Mouse (Mus musculus): Measurements from ENCODE around the gene Fndc1.

Gene Fndc1

GRCm38 (mm10) chr17:7825416-7825815 is 1.7 kb downstream of the Fndc1 start:
- in situ Hi-C loops (cut with MboI, MseI), result loop anchor here (5.0 kb wide), 1 partner anchor 378 kb away; no protein-coding TSS in a partner anchor

- in situ Hi-C loops (cut with MboI, MseI), result no loop called here
Measured at GRCm38 (mm10) chr17:7821553-7822186, 5.4 kb downstream of the Fndc1 start.

DNA sequence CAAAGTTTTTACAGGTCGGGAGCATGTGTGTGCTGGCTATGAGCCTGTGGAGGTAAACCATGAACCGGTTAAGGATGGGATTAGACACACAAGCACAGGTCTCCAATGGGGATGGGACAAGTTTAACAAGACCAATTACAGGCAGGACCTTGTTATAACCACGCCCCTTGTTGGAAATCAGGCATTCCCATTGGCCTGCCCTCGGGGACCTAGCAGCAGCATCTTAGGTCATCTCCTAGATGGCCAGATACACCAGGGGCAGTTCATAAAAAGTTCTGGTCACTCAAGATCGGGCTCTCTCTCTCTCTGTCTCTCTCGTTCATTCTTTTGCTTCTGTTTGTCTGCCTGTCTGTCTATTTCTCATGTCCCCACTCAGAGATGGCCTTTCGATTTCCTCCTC is 6.9 kb downstream of the Fndc1 start:
- in situ Hi-C loops (cut with MboI, MseI), result no loop called here

DNA sequence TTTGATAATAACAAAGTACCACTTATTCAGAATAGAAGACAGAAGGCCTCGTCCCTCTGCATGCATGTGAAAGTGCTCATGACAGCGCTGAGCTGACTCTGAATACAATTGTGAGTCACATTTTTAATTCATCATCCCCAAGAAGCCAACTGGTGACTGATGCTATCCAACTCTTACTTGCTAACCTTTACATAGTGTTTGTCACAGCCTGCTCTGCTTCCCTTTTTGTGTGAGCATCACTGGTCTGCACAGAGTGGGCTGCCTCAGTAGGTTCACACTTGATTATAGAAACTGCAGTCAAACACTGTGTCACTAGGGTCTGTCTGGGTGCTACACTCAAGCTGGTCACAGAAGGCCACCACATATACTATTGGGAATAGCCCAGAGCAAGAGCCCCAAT is 10.5 kb downstream of the Fndc1 start:
- in situ Hi-C loops (cut with MboI, MseI), result no loop called here

GRCm38 (mm10) chr17:7814433-7814832 is 12.7 kb downstream of the Fndc1 start:
- in situ Hi-C loops (cut with MboI, MseI), result no loop called here

DNA sequence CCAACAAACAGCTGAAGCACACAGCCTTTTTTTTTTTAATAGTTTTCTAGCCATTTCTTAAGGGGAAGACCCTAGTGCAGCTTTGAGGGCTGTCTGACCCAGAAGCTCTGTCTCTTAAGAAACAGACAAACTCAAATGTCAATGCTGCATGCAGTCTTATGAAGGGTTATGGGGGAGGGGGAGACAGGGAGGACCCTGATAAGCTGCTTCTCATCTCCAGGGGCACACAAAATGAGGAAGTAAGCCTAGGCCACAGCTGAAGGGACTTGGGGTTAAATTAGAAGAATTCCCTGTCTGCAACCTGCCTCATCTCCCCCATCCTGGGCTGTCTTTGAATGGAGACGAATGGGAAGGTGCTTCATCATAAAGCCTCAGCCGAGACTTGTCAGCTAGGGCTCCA is 19.1 kb downstream of the Fndc1 start:
- in situ Hi-C loops (cut with MboI, MseI), result no loop called here

DNA sequence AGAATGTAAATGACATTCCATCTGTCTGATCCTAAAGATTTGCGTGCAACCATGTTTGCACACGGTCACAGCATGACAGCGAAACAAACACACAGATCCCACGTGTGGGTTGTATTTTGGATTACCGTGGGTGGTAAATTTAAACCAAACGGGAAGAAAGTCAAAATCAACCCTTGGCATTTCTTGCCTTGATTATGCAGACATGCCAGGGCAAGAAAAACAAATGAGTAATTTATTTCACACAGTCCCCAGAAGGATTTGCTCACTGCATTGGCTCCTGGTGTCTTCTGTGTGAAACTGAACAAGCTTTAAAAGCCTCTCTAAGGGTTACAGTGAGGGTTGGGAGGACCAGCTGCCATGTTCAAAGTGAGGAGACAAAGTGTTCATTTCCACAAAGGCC is 22.0 kb downstream of the Fndc1 start:
- in situ Hi-C loops (cut with MboI, MseI), result no loop called here

GRCm38 (mm10) chr17:7802483-7802882 is 24.6 kb downstream of the Fndc1 start:
- in situ Hi-C loops (cut with MboI, MseI), result no loop called here

GRCm38 (mm10) chr17:7799894-7800293 is 27.2 kb downstream of the Fndc1 start:
- in situ Hi-C loops (cut with MboI, MseI), result no loop called here

- in situ Hi-C loops (cut with MboI, MseI), result no loop called here
Measured at GRCm38 (mm10) chr17:7795584-7795983, 31.5 kb downstream of the Fndc1 start.

DNA sequence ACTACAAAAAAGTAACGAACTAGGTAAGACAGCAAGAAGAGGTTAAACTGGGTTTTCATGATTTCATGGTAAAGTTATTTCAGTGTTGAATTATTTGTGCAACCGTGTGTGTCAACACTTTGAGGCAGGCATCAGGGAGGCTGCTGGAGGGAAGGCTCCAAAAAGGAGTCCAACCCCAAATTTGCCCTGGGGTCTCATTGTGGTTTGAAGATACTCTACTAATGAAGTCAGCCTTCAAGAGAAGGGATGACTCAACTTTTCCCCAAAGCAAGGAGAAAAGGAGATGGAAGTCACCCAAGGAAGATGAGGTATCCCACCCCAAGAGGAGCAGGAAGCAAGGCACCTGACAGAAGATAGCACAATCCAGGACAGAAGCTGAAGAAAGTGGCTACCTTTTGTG is 31.9 kb downstream of the Fndc1 start:
- in situ Hi-C loops (cut with MboI, MseI), result no loop called here

- in situ Hi-C loops (cut with MboI, MseI), result loop anchor here (5.0 kb wide), 1 partner anchor 82 kb away; no protein-coding TSS in a partner anchor
Measured at GRCm38 (mm10) chr17:7794093-7794492, 33.0 kb downstream of the Fndc1 start.

DNA sequence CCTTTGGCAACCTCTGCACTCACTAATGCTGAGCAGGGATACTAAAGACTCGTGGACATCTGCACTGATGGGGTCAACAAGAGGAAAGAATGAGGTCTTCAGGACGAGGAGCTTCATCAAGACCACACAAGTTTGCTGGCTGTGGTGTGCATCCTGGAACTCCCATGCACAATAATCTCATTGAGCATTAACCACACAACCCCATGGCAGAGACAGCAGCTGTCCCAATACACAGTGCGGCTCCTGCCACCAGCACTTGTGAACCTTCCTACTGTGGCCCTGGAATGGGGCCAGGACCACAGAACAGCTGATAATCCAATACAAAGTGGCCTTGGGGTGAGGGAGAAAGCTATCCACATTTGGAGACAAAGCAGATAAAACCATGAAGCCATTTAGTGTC is 36.6 kb downstream of the Fndc1 start:
- in situ Hi-C loops (cut with MboI, MseI), result loop anchor here (5.0 kb wide), 1 partner anchor 78 kb away; no protein-coding TSS in a partner anchor

- in situ Hi-C loops (cut with MboI, MseI), result no loop called here
Measured at GRCm38 (mm10) chr17:7774101-7774500, 53.0 kb downstream of the Fndc1 start.

- in situ Hi-C loops (cut with MboI, MseI), result no loop called here
Measured at GRCm38 (mm10) chr17:7759786-7760185, 67.3 kb downstream of the Fndc1 start.

- in situ Hi-C loops (cut with MboI, MseI), result no loop called here
Measured at GRCm38 (mm10) chr17:7755001-7755400, 72.1 kb downstream of the Fndc1 start.

DNA sequence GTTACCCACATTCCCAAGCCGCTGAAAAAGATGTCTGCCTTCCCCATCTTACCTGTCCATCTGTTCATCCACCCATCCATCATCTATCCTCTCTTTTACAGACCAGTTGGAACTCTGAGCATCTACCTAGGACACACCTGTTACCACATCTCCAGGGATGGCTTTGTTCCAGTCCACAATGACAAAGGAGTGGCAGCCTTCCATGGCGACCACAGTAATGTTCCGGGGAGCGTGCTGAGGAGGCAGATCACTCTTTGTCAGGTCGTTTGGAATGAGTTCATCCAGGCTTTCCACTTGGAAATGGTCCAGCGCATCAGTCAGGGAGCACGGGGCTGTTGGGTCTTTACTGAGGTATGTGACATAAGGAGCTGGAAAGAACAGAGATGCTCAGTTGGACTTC is 73.7 kb downstream of the Fndc1 start:
- in situ Hi-C loops (cut with MboI, MseI), result no loop called here

DNA sequence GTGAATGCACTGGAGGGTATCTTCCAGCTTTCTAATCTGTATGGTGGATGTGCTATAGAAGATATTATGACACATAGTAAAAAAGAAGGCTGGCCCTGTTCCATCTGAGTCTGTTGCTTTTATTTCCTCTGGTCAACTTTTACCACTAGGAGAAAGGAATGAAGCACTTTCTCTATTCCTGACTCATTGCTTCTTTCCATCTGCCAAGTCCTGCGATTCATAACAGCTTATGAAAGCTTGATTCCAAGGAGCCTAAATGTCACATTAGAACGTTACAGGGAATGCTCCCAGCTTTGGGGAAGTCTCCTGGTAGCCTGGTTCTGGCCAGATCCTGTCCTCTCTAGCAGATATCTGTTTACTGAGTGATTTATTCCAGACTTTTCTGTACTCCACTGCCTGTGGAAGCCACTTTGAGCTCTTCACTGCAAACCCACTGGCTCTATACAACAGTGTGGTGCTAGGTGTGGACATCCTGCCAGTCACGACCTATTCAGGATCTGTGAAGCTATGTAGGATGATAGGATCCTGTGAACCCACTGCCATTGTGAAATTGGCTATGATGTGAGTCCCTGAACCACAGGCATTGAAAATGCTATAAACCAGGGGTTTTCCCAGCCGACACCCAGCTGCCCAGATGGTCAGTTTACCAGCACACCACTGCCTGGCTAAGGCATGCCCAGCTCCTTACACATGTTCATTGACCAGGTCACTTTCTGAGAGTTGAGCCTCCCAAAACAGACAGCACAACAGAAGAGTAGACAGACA is 77.9 kb downstream of the Fndc1 start:
- in situ Hi-C loops (cut with MboI, MseI), result no loop called here

GRCm38 (mm10) chr17:7746841-7747240 is 80.3 kb downstream of the Fndc1 start:
- in situ Hi-C loops (cut with MboI, MseI), result no loop called here

- in situ Hi-C loops (cut with MboI, MseI), result no loop called here
Measured at GRCm38 (mm10) chr17:7744976-7745375, 82.1 kb downstream of the Fndc1 start.

GRCm38 (mm10) chr17:7740988-7741387 is 86.1 kb downstream of the Fndc1 start:
- in situ Hi-C loops (cut with MboI, MseI), result no loop called here

DNA sequence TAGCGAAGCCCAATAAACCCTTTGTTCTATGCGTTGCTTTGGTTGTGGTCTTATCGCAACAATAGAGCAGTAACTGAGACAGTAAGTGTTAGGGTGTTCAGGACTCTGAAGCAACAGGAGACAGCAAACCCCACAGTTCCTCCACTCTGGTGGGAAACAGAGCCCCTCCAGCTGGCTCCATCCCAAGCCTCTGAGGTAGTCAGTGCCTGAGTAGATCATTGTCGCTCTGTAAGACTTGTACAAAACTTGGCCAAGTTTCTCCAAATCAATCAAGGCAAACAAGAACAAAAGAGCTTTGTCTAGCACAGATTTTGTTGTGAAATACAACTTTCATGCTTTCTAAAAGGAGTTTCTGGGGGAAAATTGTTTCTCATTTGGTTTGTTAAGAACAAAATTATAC is 104.1 kb downstream of the Fndc1 start:
- in situ Hi-C loops (cut with MboI, MseI), result no loop called here

DNA sequence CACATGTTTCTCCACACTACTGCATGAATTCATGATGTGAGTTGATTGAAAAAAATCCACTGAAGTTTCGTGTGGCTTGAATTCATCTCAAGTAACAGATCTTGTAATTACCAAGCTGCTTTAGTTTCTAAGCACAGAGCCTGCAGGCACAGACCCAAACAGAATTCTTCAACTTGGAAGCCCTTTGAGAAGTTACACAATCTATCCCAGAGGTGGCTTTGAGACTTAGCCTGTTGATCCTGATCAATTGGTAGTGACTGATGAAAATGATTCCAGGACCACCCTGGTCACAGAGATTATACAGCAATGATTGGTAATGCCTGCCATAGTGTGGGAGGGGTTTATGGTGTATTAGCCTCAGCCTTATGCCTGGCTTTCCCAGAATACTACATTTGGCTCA is 108.2 kb downstream of the Fndc1 start:
- in situ Hi-C loops (cut with MboI, MseI), result no loop called here

Measured in T-helper 1 cell (primary cell).